Mouse (Mus musculus): ENCODE data around the gene Iqcf6. TPM values are rescaled to one million over a fixed set of nuclear protein-coding genes. Genes with fewer than 3 reads are reported as not detected.

Gene Iqcf6
- total RNA-seq, 1 experiment from 2014 or later, result not detected

Other genes with a start within 250 kb of the Iqcf6 start
- 1,352 and 1,409 TPM in 2 replicates for gene Rpl29, start 197.1 kb upstream of the Iqcf6 start, total RNA-seq (2017)
- gene Acy1, start 188.3 kb upstream of the Iqcf6 start, total RNA-seq (2017), result 16.5 and 26.3 TPM in 2 replicates
- 19.0 and 20.3 TPM in 2 replicates for gene Abhd14b, start 179.1 kb upstream of the Iqcf6 start, total RNA-seq (2017)
- 22.5 and 32.4 TPM in 2 replicates for gene Abhd14a, start 178.9 kb upstream of the Iqcf6 start, total RNA-seq (2017)
- gene Pcbp4, start 173.3 kb upstream of the Iqcf6 start, total RNA-seq (2017), result 2.1 and 3.3 TPM in 2 replicates
- gene Gpr62, start 160.6 kb upstream of the Iqcf6 start, total RNA-seq (2017), result not detected in 2 replicates
- gene Rrp9, start 150.6 kb upstream of the Iqcf6 start, total RNA-seq (2017), result 42.6 and 43.1 TPM in 2 replicates
- 25.2 and 29.7 TPM in 2 replicates for gene Parp3, start 149.6 kb upstream of the Iqcf6 start, total RNA-seq (2017)
- not detected in 2 replicates for gene Iqcf1, start 126.6 kb upstream of the Iqcf6 start, total RNA-seq (2017)
- not detected in 2 replicates for gene Iqcf5, start 112.0 kb upstream of the Iqcf6 start, total RNA-seq (2017)
- not detected in 2 replicates for gene Iqcf3, start 65.0 kb upstream of the Iqcf6 start, total RNA-seq (2017)
- gene Iqcf4, start 55.6 kb upstream of the Iqcf6 start, total RNA-seq (2017), result not detected in 2 replicates
- not detected in 2 replicates for gene Grm2, start 29.5 kb downstream of the Iqcf6 start, total RNA-seq (2017)
- 13.9 and 27.9 TPM in 2 replicates for gene Tex264, start 59.3 kb downstream of the Iqcf6 start, total RNA-seq (2017)
- 16.6 and 24.7 TPM in 2 replicates for gene Rad54l2, start 162.6 kb downstream of the Iqcf6 start, total RNA-seq (2017)
- 69.5 and 79.2 TPM in 2 replicates for gene Dcaf1, start 195.3 kb downstream of the Iqcf6 start, total RNA-seq (2017)

Data from hematopoietic stem cell, adult 5-6 weeks (primary cell).